Mouse (Mus musculus) CD4-positive, CD25-positive, alpha-beta regulatory T cell (primary cell): Measurements from ENCODE around the gene Rnf224. TPM values are rescaled to one million over a fixed set of nuclear protein-coding genes. Genes with fewer than 3 reads are reported as not detected.

Source experiments
- polyA plus RNA-seq: library from polyadenylated mRNA; unstranded; fragments of 100-300 nt; shearing (Covaris generic); gene quantifications from one replicate; pipeline ENCODE4 v1.2.1, GENCODE M21; 2017

Gene Rnf224
- not detected for polyA plus RNA-seq

GRCm38 (mm10) chr2:25236614-25237013 is at the start of gene Rnf224:
Gene Rnf224, minus strand, starts transcription at chr2:25236787.

GRCm38 (mm10) chr2:25271827-25272511 is 35.4 kb upstream of the Rnf224 start, which contains the start of the genes Ssna1 and Anapc2:
Gene Ssna1, minus strand, starts transcription at chr2:25272438.
Gene Anapc2, plus strand, starts transcription at chr2:25272478.

GRCm38 (mm10) chr2:25262291-25262767 is 25.7 kb upstream of the Rnf224 start, which contains the start of gene Tprn:
Gene Tprn, plus strand, starts transcription at chr2:25262618.

GRCm38 (mm10) chr2:25255284-25255779 is 18.7 kb upstream of the Rnf224 start, which contains the start of gene Tmem203:
Gene Tmem203, plus strand, starts transcription at chr2:25255439.

GRCm38 (mm10) chr2:25246183-25247072 is 9.8 kb upstream of the Rnf224 start, which contains the start of gene AL732309.1:
Gene AL732309.1, minus strand, starts transcription at chr2:25246863.

GRCm38 (mm10) chr2:25242101-25242506 is 5.5 kb upstream of the Rnf224 start, which contains the start of the genes Rnf208 and Cysrt1:
Gene Rnf208, plus strand, starts transcription at chr2:25242255.
Gene Cysrt1, minus strand, starts transcription at chr2:25242452.

GRCm38 (mm10) chr2:25234050-25234449 is 2.5 kb downstream of the Rnf224 start, which contains the start of gene Slc34a3:
Gene Slc34a3, minus strand, starts transcription at chr2:25234364.

GRCm38 (mm10) chr2:25224492-25224765 is 12.2 kb downstream of the Rnf224 start, which contains the start of gene Tubb4b:
Gene Tubb4b, minus strand, starts transcription at chr2:25224702.

GRCm38 (mm10) chr2:25218445-25218844 is 18.1 kb downstream of the Rnf224 start, which contains the start of gene Fam166a:
Gene Fam166a, plus strand, starts transcription at chr2:25218745.

GRCm38 (mm10) chr2:25214444-25214843 is 22.1 kb downstream of the Rnf224 start, which contains the start of gene Stpg3:
Gene Stpg3, minus strand, starts transcription at chr2:25214637.

GRCm38 (mm10) chr2:25211121-25211670 is 25.4 kb downstream of the Rnf224 start, which contains the start of gene Nelfb:
Gene Nelfb, minus strand, starts transcription at chr2:25211489.

GRCm38 (mm10) chr2:25196172-25196954 is 40.2 kb downstream of the Rnf224 start, which contains the start of gene Tor4a:
Gene Tor4a, minus strand, starts transcription at chr2:25196886.

Other genes with a start within 250 kb of the Rnf224 start
- 53.2 TPM for gene Nsmf, start 182.4 kb downstream of the Rnf224 start, polyA plus RNA-seq
- 0.37 TPM for gene Entpd8, start 156.5 kb downstream of the Rnf224 start, polyA plus RNA-seq
- gene Noxa1, start 141.6 kb downstream of the Rnf224 start, polyA plus RNA-seq, result 8.3 TPM
- gene Nrarp, start 56.0 kb downstream of the Rnf224 start, polyA plus RNA-seq, result 5.1 TPM
- gene Tor4a, start 39.9 kb downstream of the Rnf224 start, polyA plus RNA-seq, result 115 TPM
- gene Nelfb, start 25.3 kb downstream of the Rnf224 start, polyA plus RNA-seq, result 141 TPM
- gene Stpg3, start 22.1 kb downstream of the Rnf224 start, polyA plus RNA-seq, result not detected
- 0.49 TPM for gene Fam166a, start 18.0 kb downstream of the Rnf224 start, polyA plus RNA-seq
- gene Tubb4b, start 12.1 kb downstream of the Rnf224 start, polyA plus RNA-seq, result 174 TPM
- gene Slc34a3, start 2.4 kb downstream of the Rnf224 start, polyA plus RNA-seq, result not detected
- gene Rnf208, start 5.5 kb upstream of the Rnf224 start, polyA plus RNA-seq, result 2.2 TPM
- gene Cysrt1, start 5.7 kb upstream of the Rnf224 start, polyA plus RNA-seq, result not detected
- 7.9 TPM for gene AL732309.1, start 10.1 kb upstream of the Rnf224 start, polyA plus RNA-seq
- 25.3 TPM for gene Tmem203, start 18.7 kb upstream of the Rnf224 start, polyA plus RNA-seq
- 18.9 TPM for gene Tprn, start 25.8 kb upstream of the Rnf224 start, polyA plus RNA-seq
- gene Ssna1, start 35.7 kb upstream of the Rnf224 start, polyA plus RNA-seq, result 118 TPM
- 116 TPM for gene Anapc2, start 35.7 kb upstream of the Rnf224 start, polyA plus RNA-seq
- not detected for gene Tmem210, start 51.4 kb upstream of the Rnf224 start, polyA plus RNA-seq
- gene Lrrc26, start 53.1 kb upstream of the Rnf224 start, polyA plus RNA-seq, result 0.14 TPM
- gene Grin1, start 82.4 kb upstream of the Rnf224 start, polyA plus RNA-seq, result 0.25 TPM
- gene Man1b1, start 95.6 kb upstream of the Rnf224 start, polyA plus RNA-seq, result 21.4 TPM
- 20.6 TPM for gene Dpp7, start 119.6 kb upstream of the Rnf224 start, polyA plus RNA-seq
- 40.8 TPM for gene Uap1l1, start 128.9 kb upstream of the Rnf224 start, polyA plus RNA-seq
- 0.87 TPM for gene Sapcd2, start 135.5 kb upstream of the Rnf224 start, polyA plus RNA-seq
- gene Entpd2, start 159.1 kb upstream of the Rnf224 start, polyA plus RNA-seq, result not detected
- gene Npdc1, start 162.6 kb upstream of the Rnf224 start, polyA plus RNA-seq, result 0.96 TPM
- gene Fut7, start 186.5 kb upstream of the Rnf224 start, polyA plus RNA-seq, result 5.3 TPM
- gene Abca2, start 191.9 kb upstream of the Rnf224 start, polyA plus RNA-seq, result 74.7 TPM
- 3.2 TPM for gene Clic3, start 220.1 kb upstream of the Rnf224 start, polyA plus RNA-seq
- 112 TPM for gene Paxx, start 224.3 kb upstream of the Rnf224 start, polyA plus RNA-seq
- not detected for gene Ptgds, start 233.3 kb upstream of the Rnf224 start, polyA plus RNA-seq